Mouse (Mus musculus) CH12.LX (cell line): ENCODE measurements around the gene Mrpl34. TPM values are rescaled to one million over a fixed set of nuclear protein-coding genes. Genes with fewer than 3 reads are reported as not detected.

ENCODE experiments used
- DNase-seq: peaks from one replicate; pipeline ENCODE4 v3.0.0-alpha.2; 2013; ENCODE audit errors: extremely low read depth
- H3K27ac ChIP-seq: 2 replicates; pipeline ENCODE4 v1.5.1; 2012; ENCODE audit warnings: low read depth, mild to moderate bottlenecking, control low read depth, moderate library complexity; ENCODE audit not compliant: insufficient read depth
- H3K27me3 ChIP-seq: replicated peaks from 2 replicates; pipeline ENCODE3; 2012; ENCODE audit warnings: inconsistent platforms
- H3K36me3 ChIP-seq, 2 experiments: replicated peaks in 1 of 2; 2 replicates each; pipeline versions ENCODE3 to v1.6.1; 2012; ENCODE audit warnings: inconsistent platforms in 1 of 2, low read length in 1 of 2, mild to moderate bottlenecking in 1 of 2, mixed read lengths in 1 of 2, moderate library complexity in 1 of 2; ENCODE audit not compliant: control insufficient read depth in 1 of 2, insufficient read depth in 1 of 2
- H3K4me1 ChIP-seq, 2 experiments: 2 replicates each; pipeline ENCODE4 v1.6.1; 2012; ENCODE audit warnings: inconsistent platforms in 1 of 2, moderate library complexity in 1 of 2; ENCODE audit not compliant: insufficient read depth in 2 of 2, control insufficient read depth in 1 of 2
- H3K4me2 ChIP-seq: 2 replicates; pipeline ENCODE4 v1.6.1; 2012; ENCODE audit warnings: low read depth, mild to moderate bottlenecking, control low read depth; ENCODE audit not compliant: poor library complexity, insufficient read depth, severe bottlenecking
- H3K4me3 ChIP-seq, 3 experiments: fragments of 150-350 bp in 1 of 3; sonication (generic) in 1 of 3; replicated peaks in 1 of 3; 2 replicates each; pipeline versions ENCODE3 to v1.5.1; 2011 to 2012; ENCODE audit warnings: low read depth in 2 of 3, low read length in 2 of 3, mild to moderate bottlenecking in 2 of 3, moderate library complexity in 2 of 3, control low read depth in 1 of 3, improper control_type of control experiment in 1 of 3, inconsistent platforms in 1 of 3, mixed read lengths in 1 of 3; ENCODE audit not compliant: poor library complexity in 1 of 3
- H3K79me2 ChIP-seq: replicated peaks from 2 replicates; pipeline ENCODE4 v1.6.1; 2012; ENCODE audit warnings: mild to moderate bottlenecking, moderate library complexity; ENCODE audit not compliant: control insufficient read depth, poor library complexity, insufficient read depth, severe bottlenecking; ENCODE audit errors: extremely low read depth
- H3K9ac ChIP-seq: 2 replicates; pipeline ENCODE4 v1.6.1; 2012; ENCODE audit warnings: low read depth, mild to moderate bottlenecking, control low read depth, moderate library complexity; ENCODE audit not compliant: insufficient read depth
- H3K9me3 ChIP-seq: replicated peaks from 2 replicates; pipeline ENCODE3; 2012; ENCODE audit warnings: low read length, inconsistent platforms, mixed read lengths
- BHLHE40 ChIP-seq: IDR thresholded peaks from 2 replicates; pipeline ENCODE4 v1.6.1; 2011; ENCODE audit warnings: mild to moderate bottlenecking, low read depth, low read length, improper control_type of control experiment
- CHD1 ChIP-seq: IDR thresholded peaks from 2 replicates; pipeline ENCODE4 v1.6.1; 2012; ENCODE audit warnings: low read depth, low read length, improper control_type of control experiment, inconsistent platforms
- CHD2 ChIP-seq: IDR thresholded peaks from 2 replicates; pipeline ENCODE4 v1.6.1; 2011; ENCODE audit warnings: low read length, improper control_type of control experiment
- E2F4 ChIP-seq: IDR thresholded peaks from 2 replicates; pipeline ENCODE4 v1.6.1; 2011; ENCODE audit warnings: low read depth, low read length, improper control_type of control experiment; ENCODE audit not compliant: insufficient replicate concordance
- ELF1 ChIP-seq: IDR thresholded peaks from 2 replicates; pipeline ENCODE4 v1.6.1; 2014; ENCODE audit warnings: low read depth, mild to moderate bottlenecking, inconsistent platforms, low read length, improper control_type of control experiment
- EP300 ChIP-seq: IDR thresholded peaks from 2 replicates; pipeline ENCODE4 v1.6.1; 2011; ENCODE audit warnings: low read length, improper control_type of control experiment
- ETS1 ChIP-seq: conservative IDR thresholded peaks from 2 replicates; pipeline ENCODE4 v1.6.1; 2012; ENCODE audit warnings: low read depth, mild to moderate bottlenecking, inconsistent platforms, low read length, improper control_type of control experiment, moderate library complexity
- GABPA ChIP-seq: IDR thresholded peaks from 2 replicates; pipeline ENCODE4 v1.6.1; 2012; ENCODE audit warnings: low read depth, low read length, improper control_type of control experiment, inconsistent platforms; ENCODE audit not compliant: insufficient replicate concordance
- HCFC1 ChIP-seq: IDR thresholded peaks from 2 replicates; pipeline ENCODE4 v1.6.1; 2012; ENCODE audit warnings: low read depth, mild to moderate bottlenecking, inconsistent platforms, low read length, improper control_type of control experiment
- IRF4 ChIP-seq: IDR thresholded peaks from 2 replicates; pipeline ENCODE4 v1.6.1; 2014; ENCODE audit warnings: low read depth, mild to moderate bottlenecking, inconsistent platforms, low read length, improper control_type of control experiment
- JUN ChIP-seq: IDR thresholded peaks from 2 replicates; pipeline ENCODE4 v1.6.1; 2011; ENCODE audit warnings: low read depth, mild to moderate bottlenecking, low read length, improper control_type of control experiment, moderate library complexity; ENCODE audit not compliant: insufficient read depth
- JUND ChIP-seq: conservative IDR thresholded peaks from 2 replicates; pipeline ENCODE4 v1.6.1; 2011; ENCODE audit warnings: low read depth, low read length, improper control_type of control experiment
- KAT2A ChIP-seq: IDR thresholded peaks from 2 replicates; pipeline ENCODE4 v1.6.1; 2012; ENCODE audit warnings: low read length, improper control_type of control experiment, inconsistent platforms; ENCODE audit not compliant: insufficient replicate concordance
- MAFK ChIP-seq: IDR thresholded peaks from 2 replicates; pipeline ENCODE4 v1.6.1; 2011; ENCODE audit warnings: low read length, improper control_type of control experiment; ENCODE audit not compliant: insufficient replicate concordance
- MAX ChIP-seq: IDR thresholded peaks from 2 replicates; pipeline ENCODE4 v1.6.1; 2011; ENCODE audit warnings: low read length, improper control_type of control experiment
- MEF2A ChIP-seq: IDR thresholded peaks from 2 replicates; pipeline ENCODE4 v1.6.1; 2014; ENCODE audit warnings: low read depth, mild to moderate bottlenecking, inconsistent platforms, low read length, improper control_type of control experiment, borderline replicate concordance
- MXI1 ChIP-seq: IDR thresholded peaks from 2 replicates; pipeline ENCODE4 v1.6.1; 2011; ENCODE audit warnings: mild to moderate bottlenecking, low read depth, low read length, improper control_type of control experiment
- MYC ChIP-seq: IDR thresholded peaks from 2 replicates; pipeline ENCODE4 v1.6.1; 2011; ENCODE audit warnings: low read depth, mild to moderate bottlenecking, improper control_type of control experiment, low read length
- NELFE ChIP-seq: IDR thresholded peaks from 2 replicates; pipeline ENCODE4 v1.6.1; 2011; ENCODE audit warnings: low read depth, low read length, improper control_type of control experiment
- NRF1 ChIP-seq: IDR thresholded peaks from 2 replicates; pipeline ENCODE4 v1.6.1; 2014; ENCODE audit warnings: low read depth, mild to moderate bottlenecking, inconsistent platforms, low read length, improper control_type of control experiment, moderate library complexity
- PAX5 ChIP-seq: IDR thresholded peaks from 2 replicates; pipeline ENCODE4 v1.6.1; 2012; ENCODE audit warnings: low read length, inconsistent platforms, mixed read lengths
- POLR2A ChIP-seq: IDR thresholded peaks from 2 replicates; pipeline ENCODE4 v1.6.1; 2011; ENCODE audit warnings: low read depth, mild to moderate bottlenecking, improper control_type of control experiment, low read length
- POLR2AphosphoS2 ChIP-seq: IDR thresholded peaks from 2 replicates; pipeline ENCODE4 v1.6.1; 2011; ENCODE audit warnings: low read depth, low read length, improper control_type of control experiment
- RAD21 ChIP-seq: IDR thresholded peaks from 2 replicates; pipeline ENCODE4 v1.6.1; 2011; ENCODE audit warnings: low read depth, mild to moderate bottlenecking, low read length, improper control_type of control experiment, moderate library complexity
- RCOR1 ChIP-seq: conservative IDR thresholded peaks from 2 replicates; pipeline ENCODE4 v1.6.1; 2012; ENCODE audit warnings: low read depth, mild to moderate bottlenecking, inconsistent platforms, low read length, improper control_type of control experiment
- SIN3A ChIP-seq: IDR thresholded peaks from 2 replicates; pipeline ENCODE4 v1.6.1; 2012; ENCODE audit warnings: low read length, improper control_type of control experiment, inconsistent platforms
- SMC3 ChIP-seq: IDR thresholded peaks from 2 replicates; pipeline ENCODE4 v1.6.1; 2011; ENCODE audit warnings: low read depth, low read length, improper control_type of control experiment
- TBP ChIP-seq: conservative IDR thresholded peaks from 2 replicates; pipeline ENCODE4 v1.6.1; 2011; ENCODE audit warnings: low read depth, low read length, improper control_type of control experiment
- TCF12 ChIP-seq: IDR thresholded peaks from 2 replicates; pipeline ENCODE4 v1.6.1; 2014; ENCODE audit warnings: low read depth, mild to moderate bottlenecking, inconsistent platforms, low read length, improper control_type of control experiment
- UBTF ChIP-seq: IDR thresholded peaks from 2 replicates; pipeline ENCODE4 v1.6.1; 2012; ENCODE audit warnings: low read depth, mild to moderate bottlenecking, inconsistent platforms, low read length, improper control_type of control experiment, moderate library complexity
- USF1 ChIP-seq: IDR thresholded peaks from 2 replicates; pipeline ENCODE4 v1.6.1; 2014; ENCODE audit warnings: low read depth, mild to moderate bottlenecking, inconsistent platforms, low read length, improper control_type of control experiment
- USF2 ChIP-seq: conservative IDR thresholded peaks from 2 replicates; pipeline ENCODE4 v1.6.1; 2011; ENCODE audit warnings: low read depth, low read length, improper control_type of control experiment
- ZC3H11A ChIP-seq: IDR thresholded peaks from 2 replicates; pipeline ENCODE4 v1.6.1; 2012; ENCODE audit warnings: low read depth, mild to moderate bottlenecking, inconsistent platforms, low read length, improper control_type of control experiment
- ZKSCAN1 ChIP-seq: IDR thresholded peaks from 2 replicates; pipeline ENCODE4 v1.6.1; 2012; ENCODE audit warnings: low read depth, inconsistent platforms, low read length, improper control_type of control experiment, borderline replicate concordance
- ZMIZ1 ChIP-seq: IDR thresholded peaks from 2 replicates; pipeline ENCODE4 v1.6.1; 2012; ENCODE audit warnings: low read depth, mild to moderate bottlenecking, inconsistent platforms, low read length, improper control_type of control experiment
- ZNF384 ChIP-seq: IDR thresholded peaks from 2 replicates; pipeline ENCODE4 v1.6.1; 2012; ENCODE audit warnings: low read depth, low read length, improper control_type of control experiment, inconsistent platforms
- dilution Hi-C: fragments of 300-500 bp; cut with MboI; formaldehyde crosslinking; loops from 2 replicates; pipeline ENCODE4 v1.14.3; 2020; ENCODE audit warnings: low sequenced_read_pairs; ENCODE audit not compliant: extremely low pct_unique_long_range_greater_than_20kb, extremely low pct_ligation_motif_present
- in situ Hi-C: fragments of 300-500 bp; cut with MboI; formaldehyde crosslinking; loops from 3 replicates; pipeline ENCODE4 v1.14.3; 2019; ENCODE audit warnings: low sequenced_read_pairs, low pct_ligation_motif_present, low pct_unique_long_range_greater_than_20kb, mixed read lengths
- polyA plus RNA-seq: library from polyadenylated mRNA; unstranded; fragments of >175 nt; gene quantifications from 2 replicates; pipeline ENCODE4 v1.2.1, GENCODE M21; 2012; ENCODE audit warnings: low read depth; ENCODE audit not compliant: insufficient read length
- total RNA-seq, 2 experiments: library from RNA; depleted of rRNA; stranded (reverse); fragments of 300-350 nt in 1 of 2; fragments of >200 nt in 1 of 2; gene quantifications; 2 replicates each; pipeline ENCODE4 v1.2.3; 2012 to 2014

Mrpl34 gene
- 150 and 180 TPM in 2 replicates for total RNA-seq (2012; rRNA removed)
- total RNA-seq (2014; rRNA removed), result 80.1 and 94.4 TPM in 2 replicates
- 123 and 133 TPM in 2 replicates for polyA plus RNA-seq

- Histone ChIP-seq H3K79me2 (peaks cover 7% of the 10 kb centered on the region), H3K9me3 (peaks cover 8% of the 10 kb centered on the region), H3K9ac (peak within 1 kb of the TSS; percentile 80), H3K27me3 (no peaks in the 10 kb centered on the region), H3K27ac (no peak within 1 kb of the TSS), H3K4me2 (peak within 1 kb of the TSS; percentile 62), H3K4me1 (peaks cover 16 to 36% of the 10 kb centered on the region in 2 experiments), H3K4me3 (peak within 1 kb of the TSS; percentile 80 to 95 (median 86)), H3K36me3 (peaks cover 10 to 30% of the 10 kb centered on the region in 2 experiments)
- DNase-seq, result peak; percentile 99
- dilution Hi-C loops, result no loop called here
- in situ Hi-C loops, result loop anchor here (5.0 kb wide), 1 partner anchor 33 kb away; no protein-coding TSS in a partner anchor
- TF ChIP-seq POLR2AphosphoS2, result peak; percentile 37; the same call in 1 of the 2 replicates
- TF ChIP-seq UBTF, result peak; percentile 46; the same call in 1 of the 2 replicates
- TF ChIP-seq CHD2, result peak; percentile 98
- peak; percentile 82 for TF ChIP-seq TCF12
- no peak for TF ChIP-seq PAX5
- TF ChIP-seq NELFE, result peak; percentile 76
- TF ChIP-seq ZNF384, result no peak
- no peak for TF ChIP-seq MAFK
- TF ChIP-seq MYC, result peak; percentile 91
- peak; percentile 97 for TF ChIP-seq SIN3A
- TF ChIP-seq IRF4, result peak; percentile 81
- peak; percentile 41 for TF ChIP-seq ETS1
- peak; percentile 34; the same call in 1 of the 2 replicates for TF ChIP-seq JUND
- TF ChIP-seq ZMIZ1, result peak; percentile 76; the same call in 1 of the 2 replicates
- TF ChIP-seq E2F4, result no peak
- TF ChIP-seq RCOR1, result no peak
- TF ChIP-seq MAX, result peak; percentile 89
- TF ChIP-seq NRF1, result peak; percentile 78
- TF ChIP-seq MEF2A, result peak; percentile 87
- TF ChIP-seq ZKSCAN1, result no peak
- TF ChIP-seq JUN, result peak; percentile 57
- TF ChIP-seq TBP, result 0 out of 2 replicates have a peak, but pooled peaks have one; percentile 6
- peak; percentile 82; the same call in 1 of the 2 replicates for TF ChIP-seq MXI1
- TF ChIP-seq KAT2A, result peak; percentile 99
- peak; percentile 72 for TF ChIP-seq SMC3
- TF ChIP-seq USF1, result no peak
- no peak for TF ChIP-seq CHD1
- TF ChIP-seq ZC3H11A, result no peak
- TF ChIP-seq ELF1, result peak; percentile 94
- peak; percentile 91; the same call in 1 of the 2 replicates for TF ChIP-seq GABPA
- TF ChIP-seq BHLHE40, result peak; percentile 84
- TF ChIP-seq POLR2A, result peak; percentile 78
- TF ChIP-seq USF2, result no peak
- TF ChIP-seq RAD21, result peak; percentile 59
- TF ChIP-seq EP300, result no peak
- peak; percentile 99 for TF ChIP-seq HCFC1
These were observed at the start of gene Mrpl34 for GRCm38 (mm10) chr8:71464513-71465500. Gene Mrpl34 (plus strand): TSS chr8:71464959.
